Mouse (Mus musculus) gastrocnemius, postnatal 10 days (tissue): ENCODE data around the gene Sf1. TPM values are rescaled to one million over a fixed set of nuclear protein-coding genes. Genes with fewer than 3 reads are reported as not detected.

Source experiments
- DNase-seq: peaks from one replicate; pipeline ENCODE4 v3.0.0; 2021; ENCODE audit warnings: mixed read lengths
- total RNA-seq, 2 experiments: library from RNA; stranded (reverse); gene quantifications; 2 replicates each; pipeline ENCODE4 v1.2.3; 2021

Gene Sf1
- total RNA-seq, 2 experiments from 2014 or later, result 88.6 to 123 TPM

GRCm38 (mm10) chr19:6399285-6400095 lies 36.0 kb downstream of the Sf1 start, which contains the start of gene Rasgrp2:
Rasgrp2 (plus strand) TSS chr19:6399340.
- DNase-seq, result peak; percentile 56

GRCm38 (mm10) chr19:6400096-6401086 lies 36.9 kb downstream of the Sf1 start:
- DNase-seq, result no peak

DNA sequence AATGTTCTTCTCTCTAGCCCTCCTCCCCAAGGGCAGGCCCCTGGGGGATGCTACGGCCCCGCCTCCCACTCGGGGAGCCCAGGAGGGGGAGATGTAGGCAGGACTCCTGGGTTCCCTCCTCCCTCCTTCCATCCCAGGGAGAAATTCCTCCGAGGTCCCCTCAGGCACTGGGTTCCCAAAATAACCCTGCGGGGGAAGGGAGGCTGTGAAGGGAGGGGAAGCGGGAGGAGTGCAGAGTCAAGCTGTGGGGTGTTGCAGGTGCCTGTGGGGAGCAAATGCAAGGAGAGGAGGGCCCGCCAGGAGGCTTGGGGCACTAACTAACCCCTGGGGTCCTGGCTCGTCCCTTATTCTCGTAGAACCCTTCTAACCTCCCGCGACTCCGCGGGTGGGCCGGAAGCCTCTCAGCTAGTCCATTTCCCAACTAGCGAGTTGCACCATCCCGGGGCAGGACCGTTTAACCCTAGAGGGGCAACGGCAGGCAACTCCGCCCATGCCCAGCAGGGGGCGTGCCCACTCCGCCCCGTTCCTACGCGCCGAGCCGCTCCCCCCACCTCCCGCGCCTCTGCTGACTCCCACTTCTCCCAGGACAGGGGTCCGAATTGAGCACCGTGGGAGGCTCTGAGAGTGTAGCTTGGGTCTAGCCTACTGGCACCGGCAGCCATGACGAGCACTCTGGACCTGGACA lies 37.8 kb downstream of the Sf1 start:
- peak; percentile 86 for DNase-seq

GRCm38 (mm10) chr19:6401951-6402350 lies 38.5 kb downstream of the Sf1 start:
- DNase-seq, result no peak

GRCm38 (mm10) chr19:6403869-6404268 lies 40.4 kb downstream of the Sf1 start:
- no peak for DNase-seq

DNA sequence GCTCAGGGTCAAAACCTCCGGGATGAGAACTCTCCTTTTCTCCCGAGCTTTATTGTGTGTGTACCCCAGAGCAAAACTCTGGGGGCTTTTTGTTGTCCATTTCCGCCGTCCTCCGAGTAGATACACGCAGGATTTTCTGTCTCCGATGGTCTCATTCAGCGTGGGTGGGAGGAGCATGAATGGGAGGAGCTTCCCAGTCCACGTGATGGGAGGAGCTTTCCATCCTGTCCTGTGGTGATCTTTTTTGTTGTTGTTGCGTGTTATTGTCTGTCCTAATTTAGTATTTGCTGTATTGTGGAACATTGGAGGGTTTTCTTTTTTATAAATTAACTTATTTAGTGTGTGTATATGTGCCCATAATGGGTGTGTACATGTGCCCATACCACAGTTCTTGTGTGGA lies 41.9 kb downstream of the Sf1 start:
- no peak for DNase-seq

DNA sequence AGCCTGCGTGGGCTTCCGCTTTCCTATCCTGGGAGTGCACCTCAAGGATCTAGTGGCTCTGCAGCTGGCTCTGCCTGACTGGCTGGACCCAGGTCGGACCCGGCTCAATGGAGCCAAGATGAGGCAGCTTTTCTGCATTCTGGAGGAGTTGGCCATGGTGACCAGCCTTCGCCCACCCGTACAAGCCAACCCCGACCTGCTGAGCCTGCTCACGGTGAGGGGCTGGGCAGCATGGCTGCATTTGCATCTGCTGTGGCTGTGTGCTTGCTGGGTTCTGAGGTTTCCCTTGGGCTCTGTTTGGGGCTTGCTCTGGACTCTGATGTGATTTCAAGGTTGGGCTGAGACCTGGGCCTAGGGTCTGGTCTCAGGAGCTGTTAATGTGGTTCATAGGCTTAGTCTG lies 43.6 kb downstream of the Sf1 start:
- no peak for DNase-seq

DNA sequence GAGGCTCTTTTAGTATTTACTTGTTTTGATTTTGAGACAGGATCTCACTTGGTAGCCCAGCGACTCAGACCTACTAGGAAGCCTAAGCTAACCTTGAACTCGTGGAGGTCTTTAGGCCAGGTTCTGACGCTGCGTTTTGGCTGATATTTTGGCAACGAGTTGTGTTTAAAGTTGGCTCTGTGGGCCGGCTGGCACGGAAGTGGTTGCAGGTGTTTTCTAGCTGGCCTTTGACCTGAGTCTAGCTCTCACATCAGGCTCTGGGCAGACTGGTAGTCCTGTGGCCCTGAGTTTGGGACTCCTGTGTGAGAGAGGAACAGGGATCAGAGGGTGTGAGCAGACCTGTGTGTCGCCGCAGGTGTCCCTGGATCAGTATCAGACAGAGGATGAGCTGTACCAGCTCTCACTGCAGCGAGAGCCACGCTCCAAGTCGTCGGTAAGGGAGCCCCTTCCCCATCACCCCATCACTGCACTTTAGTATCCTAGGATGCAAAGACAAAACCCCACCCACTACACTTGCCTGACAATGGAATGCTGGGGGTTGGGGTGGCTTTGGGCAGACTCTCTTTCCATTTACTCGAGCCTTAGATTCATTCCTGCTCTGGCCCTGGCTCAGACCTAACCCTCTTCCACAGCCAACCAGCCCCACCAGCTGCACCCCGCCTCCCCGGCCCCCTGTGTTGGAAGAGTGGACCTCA lies 44.5 kb downstream of the Sf1 start:
- DNase-seq, result no peak

DNA sequence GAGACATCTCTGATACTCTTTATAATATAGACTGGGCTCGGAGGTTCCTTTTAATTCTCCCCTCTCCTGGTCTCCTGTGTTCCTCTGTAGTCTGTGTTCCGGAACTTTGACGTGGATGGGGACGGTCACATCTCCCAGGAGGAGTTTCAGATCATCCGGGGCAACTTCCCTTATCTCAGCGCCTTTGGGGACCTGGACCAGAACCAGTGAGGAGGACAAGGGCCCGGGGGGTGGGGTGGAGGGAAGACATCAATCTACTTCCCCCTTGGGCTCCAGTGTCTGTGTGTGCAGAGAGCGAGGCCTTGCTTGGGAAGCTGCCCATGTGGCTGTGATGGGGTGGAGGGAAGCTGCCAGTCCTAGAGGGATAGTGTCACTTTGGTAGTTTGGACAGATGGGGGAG lies 45.3 kb downstream of the Sf1 start:
- DNase-seq, result no peak

DNA sequence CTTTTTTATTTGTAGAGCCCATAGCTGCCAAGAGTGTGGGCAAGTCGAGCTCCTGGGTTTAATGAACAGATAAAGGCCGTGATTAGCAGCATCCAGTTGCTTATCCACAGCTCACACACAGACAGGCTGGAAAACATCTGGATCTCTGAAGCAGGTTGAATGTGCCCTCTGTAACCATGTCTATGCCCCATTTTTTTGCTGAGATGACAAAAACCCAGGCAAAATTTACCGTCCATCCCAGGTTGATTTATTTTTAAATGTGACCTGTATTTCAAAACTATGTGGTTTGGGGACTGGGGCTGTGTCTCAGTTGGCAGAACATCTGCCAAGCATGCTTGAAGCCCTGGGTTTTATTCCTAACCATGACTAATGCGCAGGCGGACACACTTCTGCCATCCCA lies 45.7 kb downstream of the Sf1 start:
- DNase-seq, result no peak

DNA sequence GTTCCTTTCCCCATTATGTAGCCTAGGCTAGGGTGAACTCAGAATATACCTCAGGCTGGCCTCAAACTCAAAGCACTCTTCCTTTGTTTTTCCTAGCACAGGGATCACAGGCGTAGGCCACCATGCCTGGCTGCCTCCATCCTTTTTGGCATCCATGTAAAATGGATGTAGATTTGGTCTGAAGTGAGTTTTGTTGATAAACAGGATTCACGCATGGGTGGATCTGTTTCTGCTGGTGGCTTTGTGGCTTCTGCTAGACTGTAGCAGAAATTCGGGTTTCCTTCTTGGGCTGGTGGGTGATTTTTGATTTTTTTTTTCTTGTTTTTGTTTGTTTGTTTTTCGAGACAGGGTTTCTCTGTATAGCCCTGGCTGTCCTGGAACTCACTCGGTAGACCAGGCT lies 46.4 kb downstream of the Sf1 start:
- DNase-seq, result no peak

DNA sequence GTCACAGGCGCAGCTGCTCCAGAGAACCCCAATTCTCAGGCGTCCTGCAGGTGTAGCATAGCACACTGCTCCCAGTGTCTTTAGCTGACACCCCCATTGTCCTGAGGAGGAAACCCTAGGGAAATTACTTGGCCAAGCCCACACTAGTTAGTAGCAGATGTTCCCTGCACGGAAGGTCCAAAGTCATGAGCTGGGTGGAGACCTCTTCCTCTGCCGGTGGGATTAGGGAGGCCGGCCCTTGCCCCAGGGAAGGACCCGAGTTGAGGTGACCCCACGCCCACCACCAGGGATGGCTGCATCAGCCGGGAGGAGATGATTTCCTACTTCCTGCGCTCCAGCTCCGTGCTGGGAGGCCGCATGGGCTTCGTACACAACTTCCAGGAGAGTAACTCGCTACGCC lies 49.3 kb downstream of the Sf1 start:
- no peak for DNase-seq

DNA sequence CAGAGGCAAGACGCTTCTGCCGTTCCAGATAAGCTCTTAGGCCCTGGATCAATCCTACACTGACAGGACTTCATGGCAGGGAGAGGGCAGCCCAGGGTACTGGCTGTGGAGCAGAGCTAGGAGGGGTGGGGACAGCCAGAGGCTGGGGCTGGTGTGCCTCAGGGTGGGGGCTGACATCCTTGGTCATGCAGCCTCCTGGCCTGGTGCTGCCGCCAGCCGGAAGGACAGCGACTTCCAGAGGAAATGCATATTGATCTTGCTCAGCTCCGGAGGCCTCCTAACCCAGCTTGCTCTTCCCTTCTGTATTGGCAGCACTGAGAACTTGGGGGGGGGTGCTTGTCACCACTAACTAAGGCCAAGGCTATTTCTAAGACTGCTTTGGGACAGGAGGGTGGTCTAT lies 52.0 kb downstream of the Sf1 start:
- DNase-seq, result no peak

DNA sequence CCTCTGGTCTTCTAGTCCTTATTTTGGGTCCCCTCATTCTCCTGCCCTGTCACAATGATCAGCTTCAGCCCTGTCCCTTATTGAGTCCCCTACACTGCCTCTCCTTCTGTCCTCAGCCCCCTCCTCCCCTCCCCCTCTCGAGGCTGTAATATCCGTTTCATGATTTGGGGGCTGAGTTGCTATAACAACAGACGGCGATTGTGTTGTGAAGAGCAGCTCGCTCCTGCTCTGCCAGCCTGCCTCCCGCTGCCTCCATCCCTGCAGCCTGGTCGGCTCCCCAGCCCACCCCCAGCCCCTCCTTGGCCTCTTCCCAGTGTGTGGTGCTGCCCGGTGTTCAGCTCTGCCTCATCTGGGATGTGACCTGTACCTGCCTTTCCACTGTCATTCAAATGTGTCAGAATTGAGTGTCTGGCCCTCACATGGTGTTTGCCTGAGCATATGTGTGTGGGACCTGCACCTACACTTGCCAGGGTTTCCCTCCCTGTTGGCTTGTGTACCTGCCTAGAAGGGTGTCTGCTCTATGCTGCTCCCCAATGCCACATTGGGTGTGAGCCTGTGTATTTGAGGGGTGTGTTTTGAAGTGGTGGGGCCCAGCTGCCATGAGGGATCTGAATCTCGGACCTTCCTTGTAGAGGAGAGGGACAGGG lies 52.8 kb downstream of the Sf1 start:
- no peak for DNase-seq

- DNase-seq, result no peak
These were observed 53.6 kb downstream of the Sf1 start for GRCm38 (mm10) chr19:6416894-6417761.

DNA sequence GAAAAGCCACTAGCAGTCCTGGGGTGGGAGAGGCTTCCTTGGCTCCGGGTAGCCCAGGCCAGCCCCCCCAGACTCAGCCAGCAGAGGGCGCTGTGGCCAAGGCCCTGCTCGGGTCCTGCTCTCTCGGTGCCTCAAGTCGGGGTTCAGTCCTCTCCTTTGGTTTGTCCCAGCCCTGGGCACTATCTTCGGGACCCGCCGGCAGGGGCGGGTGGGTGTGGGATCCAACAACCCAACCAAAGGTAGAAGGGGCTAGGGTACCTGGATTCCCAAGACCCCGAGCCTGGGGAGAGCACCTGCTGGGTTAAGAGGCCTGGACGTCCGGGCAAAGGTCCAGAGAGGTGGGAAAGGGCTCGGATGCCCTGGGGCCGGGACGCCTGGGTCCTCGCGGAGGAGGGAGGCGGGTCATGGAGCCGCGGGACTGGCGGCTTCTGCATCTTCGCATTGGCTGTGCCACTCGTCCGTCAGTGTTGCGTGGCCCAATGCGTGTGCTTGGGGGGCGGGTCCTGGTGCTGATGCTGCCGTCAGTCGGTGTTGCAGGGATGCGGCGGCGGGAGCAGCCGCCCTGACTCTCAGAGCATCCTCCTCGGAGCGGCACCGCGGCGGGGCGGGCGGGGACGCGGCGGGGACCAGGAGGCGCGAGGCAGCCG lies 54.9 kb downstream of the Sf1 start, which contains the start of gene Nrxn2:
Gene Nrxn2 (plus strand): TSS at position 499 of the 647 bp plus-strand sequence.
- DNase-seq, result peak; percentile 92

- no peak for DNase-seq
These were observed 55.6 kb downstream of the Sf1 start for GRCm38 (mm10) chr19:6418984-6419692.

DNA sequence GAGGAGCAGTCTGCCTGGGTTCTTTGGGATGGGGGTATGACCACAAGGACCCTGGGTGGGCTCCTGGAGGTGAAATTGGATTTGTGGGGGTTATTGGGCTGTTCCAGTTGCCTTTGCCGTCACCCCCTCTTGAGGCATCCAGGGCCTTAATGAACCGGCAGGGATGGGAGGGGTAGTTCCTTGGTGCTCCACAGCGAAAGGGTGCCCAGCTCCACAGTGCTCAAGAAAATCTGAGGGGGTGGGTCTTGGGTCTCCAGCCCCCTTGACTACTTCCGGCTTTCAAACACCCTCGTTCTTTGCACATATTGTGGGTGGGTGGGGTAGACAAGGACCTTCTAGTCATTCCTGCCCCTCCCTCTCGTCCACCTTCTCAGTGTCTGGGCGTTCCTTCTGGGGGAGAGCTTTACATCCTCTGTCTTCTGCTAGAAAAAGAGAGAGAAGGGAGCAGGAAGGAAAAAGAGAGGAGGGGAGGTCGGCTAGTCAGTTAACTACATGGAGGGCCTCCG lies 56.4 kb downstream of the Sf1 start:
- DNase-seq, result no peak
